Mouse (Mus musculus) G1E (cell line): ENCODE results near the gene Fgfr2.

Source experiments
- CTCF ChIP-seq: IDR thresholded peaks from 2 replicates; pipeline ENCODE4 v1.5.1; 2012; ENCODE audit warnings: low read depth, low read length, inconsistent platforms, mixed read lengths
- GATA1 ChIP-seq: IDR thresholded peaks from 2 replicates; pipeline ENCODE4 v1.6.1; 2012; ENCODE audit warnings: borderline replicate concordance, low read length, inconsistent platforms, mixed read lengths
- GATA2 ChIP-seq: IDR thresholded peaks from 2 replicates; pipeline ENCODE4 v1.6.1; 2012; ENCODE audit warnings: low read depth, low read length, inconsistent platforms, borderline replicate concordance
- POLR2AphosphoS5 ChIP-seq: IDR thresholded peaks from 2 replicates; pipeline ENCODE4 v1.6.1; 2012; ENCODE audit warnings: low read depth, low read length, inconsistent platforms; ENCODE audit not compliant: insufficient replicate concordance
- TAL1 ChIP-seq: conservative IDR thresholded peaks from 2 replicates; pipeline ENCODE4 v1.6.1; 2012; ENCODE audit warnings: low read depth, low read length, inconsistent platforms, mixed read lengths

DNA sequence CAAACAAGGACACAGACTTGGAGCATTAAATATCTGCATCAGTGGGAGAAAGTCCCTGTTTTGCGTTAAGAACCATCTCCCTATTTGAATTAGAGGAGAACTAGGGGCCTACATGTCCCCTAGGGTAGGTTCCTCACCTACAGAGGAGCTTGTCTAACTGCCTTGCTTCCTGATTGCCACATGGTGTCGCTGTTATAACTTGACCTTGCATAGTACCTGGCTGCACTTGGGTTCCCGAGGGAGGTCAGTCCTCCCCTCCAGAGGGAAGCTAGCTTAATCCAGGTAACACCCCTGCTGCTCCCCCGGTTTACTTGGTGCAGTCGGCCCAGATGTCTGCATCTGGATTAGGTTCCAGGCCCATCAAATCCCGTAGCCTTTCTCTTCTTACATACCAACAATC lies 2518.0 kb downstream of the Fgfr2 start:
- TF ChIP-seq CTCF: no peak
- TF ChIP-seq GATA1: no peak
- no peak for TF ChIP-seq TAL1
- TF ChIP-seq POLR2AphosphoS5: no peak
- TF ChIP-seq GATA2: no peak
